Mouse (Mus musculus): Measurements from ENCODE around the gene Crybg2. TPM values are rescaled to one million over a fixed set of nuclear protein-coding genes. Genes with fewer than 3 reads are reported as not detected.

Crybg2 gene
- polyA plus RNA-seq, 1 experiment from 2014 or later, result 0.82 TPM

GRCm38 (mm10) chr4:134100245-134100644 lies 39.6 kb downstream of the Crybg2 start:
- Histone ChIP-seq H3K4me3 (no peak overlapping the region), H3K36me3 (no peaks in the 10 kb centered on the region), H3K4me2 (no peak overlapping the region), H3K4me1 (peaks cover 27% of the 10 kb centered on the region), H3K9me3 (replicated peaks) (no peaks in the 10 kb centered on the region), H3K27me3 (replicated peaks) (no peaks in the 10 kb centered on the region), H3K9ac (no peak overlapping the region), H3K27ac (no peak overlapping the region)
- no peak for ATAC-seq
- WGBS (ENCODE audit: insufficient replicate concordance), result 71% methylated on average over 4 of the region's 4 CpGs

GRCm38 (mm10) chr4:134101979-134102741 lies 41.5 kb downstream of the Crybg2 start, which contains the start of gene Ubxn11:
TSS of gene Ubxn11 (plus strand) at chr4:134102570.
- Histone ChIP-seq H3K36me3 (no peaks in the 10 kb centered on the region), H3K4me2 (peak within 1 kb of the TSS; percentile 84), H3K27ac (peak within 1 kb of the TSS; percentile 59), H3K9ac (peak within 1 kb of the TSS; percentile 67), H3K27me3 (replicated peaks) (no peaks in the 10 kb centered on the region), H3K9me3 (replicated peaks) (no peaks in the 10 kb centered on the region), H3K4me3 (peak within 1 kb of the TSS; percentile 77), H3K4me1 (peaks cover 47% of the 10 kb centered on the region)
- peak; percentile 89 for ATAC-seq
- WGBS (ENCODE audit: insufficient replicate concordance), result 16% methylated on average over 34 of the region's 34 CpGs

GRCm38 (mm10) chr4:134102742-134103119 lies 42.1 kb downstream of the Crybg2 start:
- H3K4me1 ChIP-seq, result peaks cover 52% of the 10 kb centered on the region
- ATAC-seq, result peak; percentile 75
- no peaks in the 10 kb centered on the region for H3K27me3 ChIP-seq (replicated peaks)
- peak overlapping the region; percentile 59 for H3K27ac ChIP-seq
- peak overlapping the region; percentile 84 for H3K4me2 ChIP-seq
- no peaks in the 10 kb centered on the region for H3K36me3 ChIP-seq
- H3K4me3 ChIP-seq, result peak overlapping the region; percentile 77
- peak overlapping the region; percentile 67 for H3K9ac ChIP-seq
- H3K9me3 ChIP-seq (replicated peaks), result no peaks in the 10 kb centered on the region
- WGBS (ENCODE audit: insufficient replicate concordance), result under 1% methylated on average over 21 of the region's 21 CpGs

GRCm38 (mm10) chr4:134106105-134106504 lies 45.5 kb downstream of the Crybg2 start:
- H3K36me3 ChIP-seq, result no peaks in the 10 kb centered on the region
- H3K27me3 ChIP-seq (replicated peaks), result no peaks in the 10 kb centered on the region
- H3K9ac ChIP-seq, result no peak overlapping the region
- 19% methylated on average over 7 of the region's 7 CpGs for WGBS (ENCODE audit: insufficient replicate concordance)
- peak overlapping the region; percentile 27 for H3K4me2 ChIP-seq
- peak; percentile 62 for ATAC-seq
- H3K4me3 ChIP-seq, result no peak overlapping the region
- peaks cover 72% of the 10 kb centered on the region for H3K4me1 ChIP-seq
- peak overlapping the region; percentile 71 for H3K27ac ChIP-seq
- H3K9me3 ChIP-seq (replicated peaks), result no peaks in the 10 kb centered on the region

- Histone ChIP-seq H3K4me2 (no peak overlapping the region), H3K4me3 (no peak overlapping the region), H3K36me3 (no peaks in the 10 kb centered on the region), H3K9me3 (replicated peaks) (no peaks in the 10 kb centered on the region), H3K27ac (no peak overlapping the region), H3K9ac (no peak overlapping the region), H3K4me1 (peaks cover 79% of the 10 kb centered on the region), H3K27me3 (replicated peaks) (no peaks in the 10 kb centered on the region)
- ATAC-seq, result no peak
- 75% methylated on average over 7 of the region's 7 CpGs for WGBS (ENCODE audit: insufficient replicate concordance)
Measured at GRCm38 (mm10) chr4:134107730-134108129, 47.1 kb downstream of the Crybg2 start.

- Histone ChIP-seq H3K9ac (no peak overlapping the region), H3K27me3 (replicated peaks) (no peaks in the 10 kb centered on the region), H3K4me3 (no peak overlapping the region), H3K36me3 (no peaks in the 10 kb centered on the region), H3K27ac (no peak overlapping the region), H3K4me2 (no peak overlapping the region), H3K9me3 (replicated peaks) (no peaks in the 10 kb centered on the region), H3K4me1 (peaks cover 79% of the 10 kb centered on the region)
- ATAC-seq, result no peak
- WGBS (ENCODE audit: insufficient replicate concordance), result 67% methylated on average over 5 of the region's 5 CpGs
Measured at GRCm38 (mm10) chr4:134108196-134108595, 47.6 kb downstream of the Crybg2 start.

GRCm38 (mm10) chr4:134110653-134111052 lies 50.0 kb downstream of the Crybg2 start:
- WGBS (ENCODE audit: insufficient replicate concordance), result 26% methylated on average over 3 of the region's 3 CpGs

GRCm38 (mm10) chr4:134112403-134112802 lies 51.8 kb downstream of the Crybg2 start:
- ATAC-seq, result no peak
- peaks cover 80% of the 10 kb centered on the region for H3K4me1 ChIP-seq

More at GRCm38 (mm10) chr4:134110653-134111052, 50.0 kb downstream of the Crybg2 start:
- H3K9ac ChIP-seq, result no peak overlapping the region; the same call in 1 of the 2 replicates
- H3K4me3 ChIP-seq, result no peak overlapping the region
- H3K36me3 ChIP-seq, result no peaks in the 10 kb centered on the region
- H3K27me3 ChIP-seq (replicated peaks), result no peaks in the 10 kb centered on the region
- ATAC-seq, result no peak
- no peak overlapping the region for H3K4me2 ChIP-seq
- peaks cover 81% of the 10 kb centered on the region for H3K4me1 ChIP-seq
- H3K9me3 ChIP-seq (replicated peaks), result no peaks in the 10 kb centered on the region
- peak overlapping the region; percentile 42; the same call in 1 of the 2 replicates for H3K27ac ChIP-seq

GRCm38 (mm10) chr4:134113356-134113994 lies 52.9 kb downstream of the Crybg2 start:
- Histone ChIP-seq H3K4me2 (no peak overlapping the region), H3K36me3 (no peaks in the 10 kb centered on the region), H3K9ac (no peak overlapping the region; the same call in 1 of the 2 replicates), H3K27me3 (replicated peaks) (no peaks in the 10 kb centered on the region), H3K4me1 (peaks cover 78% of the 10 kb centered on the region), H3K9me3 (replicated peaks) (no peaks in the 10 kb centered on the region), H3K4me3 (no peak overlapping the region), H3K27ac (peak overlapping the region; percentile 65)
- no peak for ATAC-seq
- WGBS (ENCODE audit: insufficient replicate concordance), result 50% methylated on average over 10 of the region's 10 CpGs

More at GRCm38 (mm10) chr4:134112403-134112802, 51.8 kb downstream of the Crybg2 start:
- Histone ChIP-seq H3K36me3 (no peaks in the 10 kb centered on the region), H3K4me2 (no peak overlapping the region), H3K9ac (no peak overlapping the region), H3K4me3 (no peak overlapping the region), H3K27me3 (replicated peaks) (no peaks in the 10 kb centered on the region), H3K27ac (no peak overlapping the region), H3K9me3 (replicated peaks) (no peaks in the 10 kb centered on the region)
- 59% methylated on average over 6 of the region's 6 CpGs for WGBS (ENCODE audit: insufficient replicate concordance)

GRCm38 (mm10) chr4:134114038-134114437 lies 53.4 kb downstream of the Crybg2 start:
- H3K4me1 ChIP-seq, result peaks cover 81% of the 10 kb centered on the region

GRCm38 (mm10) chr4:134115215-134116144 lies 54.9 kb downstream of the Crybg2 start:
- Histone ChIP-seq H3K4me1 (peaks cover 83% of the 10 kb centered on the region), H3K27ac (no peak overlapping the region), H3K4me2 (no peak overlapping the region), H3K9ac (no peak overlapping the region), H3K36me3 (no peaks in the 10 kb centered on the region), H3K4me3 (no peak overlapping the region), H3K9me3 (replicated peaks) (no peaks in the 10 kb centered on the region), H3K27me3 (replicated peaks) (no peaks in the 10 kb centered on the region)
- no peak for ATAC-seq
- 74% methylated on average over 16 of the region's 16 CpGs for WGBS (ENCODE audit: insufficient replicate concordance)

More at GRCm38 (mm10) chr4:134114038-134114437, 53.4 kb downstream of the Crybg2 start:
- Histone ChIP-seq H3K36me3 (no peaks in the 10 kb centered on the region), H3K4me3 (no peak overlapping the region), H3K27ac (peak overlapping the region; percentile 65), H3K4me2 (no peak overlapping the region), H3K27me3 (replicated peaks) (no peaks in the 10 kb centered on the region), H3K9me3 (replicated peaks) (no peaks in the 10 kb centered on the region), H3K9ac (no peak overlapping the region)
- WGBS (ENCODE audit: insufficient replicate concordance), result 77% methylated on average over 4 of the region's 4 CpGs
- no peak for ATAC-seq
